Mouse (Mus musculus) limb, embryonic 10.5 days (tissue): Measurements from ENCODE around the gene Adam30. TPM values are rescaled to one million over a fixed set of nuclear protein-coding genes. Genes with fewer than 3 reads are reported as not detected.

Source experiments
- DNase-seq: peaks from one replicate; pipeline ENCODE4 v3.0.0-alpha.2; 2017; ENCODE audit warnings: low spot score
- H3K27ac ChIP-seq: fragments of 300-500 bp; sonication (generic); 2 replicates; pipeline ENCODE4 v1.5.1; 2016; ENCODE audit warnings: mild to moderate bottlenecking
- H3K27me3 ChIP-seq: fragments of 300-500 bp; sonication (generic); 2 replicates; pipeline ENCODE4 v1.6.1; 2016; ENCODE audit warnings: low read depth, mild to moderate bottlenecking; ENCODE audit not compliant: poor library complexity, severe bottlenecking
- H3K36me3 ChIP-seq: fragments of 300-500 bp; sonication (generic); 2 replicates; pipeline ENCODE4 v1.6.1; 2016; ENCODE audit warnings: mild to moderate bottlenecking, moderate library complexity
- H3K4me1 ChIP-seq: fragments of 300-500 bp; sonication (generic); 2 replicates; pipeline ENCODE4 v1.6.1; 2016
- H3K4me3 ChIP-seq: fragments of 300-500 bp; sonication (generic); 2 replicates; pipeline ENCODE4 v1.5.1; 2016; ENCODE audit warnings: mild to moderate bottlenecking, moderate library complexity
- H3K9me3 ChIP-seq: fragments of 300-500 bp; sonication (generic); replicated peaks from 2 replicates; pipeline ENCODE4 v1.6.1; 2016; ENCODE audit warnings: mild to moderate bottlenecking
- WGBS: fragments of 180-500 bp; shearing (Covaris S2); methylation state at CpG from one replicate; pipeline ENCODE4 v1.1.7; 2016; 5-methylcytosine and 5-hydroxymethylcytosine counted together
- polyA plus RNA-seq: library from polyadenylated mRNA; unstranded; fragments of >200 nt; fragmentation: Nextera tagmentation; extraction: Ambion mirVana; gene quantifications from 2 replicates; pipeline ENCODE4 v1.2.1, GENCODE M21; 2016

The Adam30 gene
- polyA plus RNA-seq, 1 experiment from 2014 or later: not detected

- Histone ChIP-seq H3K4me1 (peaks cover 8% of the 10 kb centered on the region), H3K27me3 (no peaks in the 10 kb centered on the region), H3K36me3 (no peaks in the 10 kb centered on the region), H3K9me3 (no peaks in the 10 kb centered on the region), H3K4me3 (no peak overlapping the region), H3K27ac (no peak overlapping the region)
- 55% methylated on average over 5 of the region's 5 CpGs for WGBS
- no peak for DNase-seq
These were observed 42.9 kb downstream of the Adam30 start for GRCm38 (mm10) chr3:98203282-98203681.

GRCm38 (mm10) chr3:98206977-98207376 is 46.5 kb downstream of the Adam30 start:
- Histone ChIP-seq H3K9me3 (no peaks in the 10 kb centered on the region), H3K27ac (no peak overlapping the region), H3K27me3 (no peaks in the 10 kb centered on the region), H3K4me1 (0 out of 2 replicates have a peak, but pooled peaks cover 3% of the 10 kb centered on the region), H3K36me3 (no peaks in the 10 kb centered on the region), H3K4me3 (no peak overlapping the region)
- no peak for DNase-seq
- WGBS: 32% methylated on average over 3 of the region's 3 CpGs

GRCm38 (mm10) chr3:98209161-98209560 is 48.7 kb downstream of the Adam30 start:
- 94% methylated on average over 4 of the region's 4 CpGs for WGBS

GRCm38 (mm10) chr3:98210860-98211259 is 50.4 kb downstream of the Adam30 start:
- no peak for DNase-seq
- 0 out of 2 replicates have a peak, but pooled peaks cover 3% of the 10 kb centered on the region for H3K4me1 ChIP-seq
- no peak overlapping the region for H3K4me3 ChIP-seq
- H3K27ac ChIP-seq: no peak overlapping the region
- 64% methylated on average over 10 of the region's 10 CpGs for WGBS
- H3K27me3 ChIP-seq: no peaks in the 10 kb centered on the region
- H3K36me3 ChIP-seq: no peaks in the 10 kb centered on the region
- H3K9me3 ChIP-seq: no peaks in the 10 kb centered on the region

More at GRCm38 (mm10) chr3:98209161-98209560, 48.7 kb downstream of the Adam30 start:
- no peaks in the 10 kb centered on the region for H3K36me3 ChIP-seq
- no peaks in the 10 kb centered on the region for H3K27me3 ChIP-seq
- 0 out of 2 replicates have a peak, but pooled peaks cover 3% of the 10 kb centered on the region for H3K4me1 ChIP-seq
- no peak overlapping the region for H3K4me3 ChIP-seq
- H3K27ac ChIP-seq: no peak overlapping the region
- H3K9me3 ChIP-seq: no peaks in the 10 kb centered on the region
- no peak for DNase-seq

- H3K27ac ChIP-seq: no peak overlapping the region
- no peaks in the 10 kb centered on the region for H3K27me3 ChIP-seq
- H3K36me3 ChIP-seq: no peaks in the 10 kb centered on the region
- H3K4me3 ChIP-seq: no peak overlapping the region
- WGBS: 80% methylated on average over 7 of the region's 7 CpGs
- DNase-seq: no peak
- H3K4me1 ChIP-seq: 0 out of 2 replicates have a peak, but pooled peaks cover 3% of the 10 kb centered on the region
- H3K9me3 ChIP-seq: no peaks in the 10 kb centered on the region
These were observed 51.1 kb downstream of the Adam30 start for GRCm38 (mm10) chr3:98211301-98212081.

Other genes with a start within 250 kb of the Adam30 start
- gene Notch2, start 147.1 kb upstream of the Adam30 start, polyA plus RNA-seq: 22.7 and 29.6 TPM in 2 replicates
- not detected in 2 replicates for gene Reg4, start 61.5 kb downstream of the Adam30 start, polyA plus RNA-seq
- 0.28 and 0.35 TPM in 2 replicates for gene Hmgcs2, start 119.8 kb downstream of the Adam30 start, polyA plus RNA-seq
- gene Phgdh, start 179.4 kb downstream of the Adam30 start, polyA plus RNA-seq: 357 and 401 TPM in 2 replicates
- gene Zfp697, start 221.8 kb downstream of the Adam30 start, polyA plus RNA-seq: 7.8 and 9.4 TPM in 2 replicates